Mouse (Mus musculus) lung, postnatal 10 days (tissue): ENCODE results near the gene Olfr571.

Experiments
- DNase-seq: peaks from one replicate; pipeline ENCODE4 v3.0.0; 2021

Olfr571 gene

GRCm38 (mm10) chr7:102917032-102917875 is at the start of gene Olfr571:
Olfr571 (minus strand) TSS chr7:102917536.
- no peak for DNase-seq

DNA sequence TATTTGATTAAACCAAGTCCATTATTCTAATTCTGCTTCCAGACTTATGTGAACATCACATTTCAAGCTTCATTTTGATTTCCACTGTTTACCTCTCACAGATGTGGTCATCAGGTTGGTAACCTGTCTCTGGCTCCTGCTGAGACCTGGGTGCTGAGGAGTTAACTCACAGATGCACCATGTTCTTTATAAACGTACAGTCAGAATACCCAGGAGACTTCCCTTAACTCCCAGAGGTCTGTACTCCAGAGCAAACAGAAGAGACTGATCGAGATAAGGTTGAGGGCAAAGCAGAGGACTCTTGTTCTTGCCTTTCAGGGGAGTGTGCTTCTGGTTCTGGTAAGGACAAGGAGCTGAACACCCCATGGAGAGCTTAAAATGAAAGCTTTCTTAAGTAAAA is 45.0 kb upstream of the Olfr571 start, which contains the start of gene Olfr576:
Gene Olfr576, plus strand, starts transcription at position 301 of the 400 bp plus-strand sequence.
- DNase-seq = no peak

GRCm38 (mm10) chr7:102958593-102958992 is 41.3 kb upstream of the Olfr571 start, which contains the start of gene Olfr575:
Olfr575 (minus strand) TSS chr7:102958775.
- DNase-seq = no peak

DNA sequence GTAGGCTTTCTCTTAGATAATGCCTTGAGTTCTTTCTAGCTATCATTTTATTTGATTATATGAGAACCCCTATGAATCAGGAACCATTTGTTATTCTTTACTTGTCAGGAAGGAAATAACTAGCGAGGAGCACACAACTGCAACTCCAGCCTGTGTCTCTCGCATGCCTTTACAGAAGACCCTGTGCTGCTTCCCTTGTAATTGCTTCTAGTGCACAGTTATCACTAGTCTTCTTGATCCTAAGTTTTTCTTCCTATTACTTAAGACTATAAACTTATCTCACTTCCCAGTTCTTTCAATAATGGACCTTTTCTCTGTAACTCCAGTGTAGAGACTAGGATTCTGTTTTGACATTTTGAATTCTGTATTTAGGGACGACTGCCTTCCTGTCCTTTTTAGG is 40.8 kb upstream of the Olfr571 start:
- no peak for DNase-seq

- DNase-seq = no peak
Observed at GRCm38 (mm10) chr7:102950732-102951131, 33.4 kb upstream of the Olfr571 start.

- DNase-seq = no peak
Observed at GRCm38 (mm10) chr7:102948167-102948566, 30.8 kb upstream of the Olfr571 start, which contains the start of gene Olfr574. Olfr574 (plus strand) TSS chr7:102948467.

DNA sequence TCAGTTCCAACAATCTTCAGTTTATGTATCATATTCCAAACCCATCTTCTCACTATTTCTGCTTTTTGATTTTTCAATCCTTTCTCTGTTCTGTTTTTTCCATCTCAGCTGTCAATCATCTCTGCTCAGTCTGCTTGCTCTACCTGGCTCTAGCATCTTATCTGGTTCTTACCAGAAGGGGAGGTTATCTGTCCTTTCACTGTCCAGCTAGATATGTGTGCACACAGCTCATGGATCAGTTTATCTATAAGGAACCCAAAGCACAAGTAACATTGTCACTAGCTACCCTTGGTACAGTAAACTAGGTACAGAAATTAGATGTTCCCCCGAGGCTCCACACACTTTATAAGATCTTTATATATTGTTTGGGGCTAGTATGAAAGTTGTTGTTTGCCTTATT is 26.1 kb upstream of the Olfr571 start:
- no peak for DNase-seq

DNA sequence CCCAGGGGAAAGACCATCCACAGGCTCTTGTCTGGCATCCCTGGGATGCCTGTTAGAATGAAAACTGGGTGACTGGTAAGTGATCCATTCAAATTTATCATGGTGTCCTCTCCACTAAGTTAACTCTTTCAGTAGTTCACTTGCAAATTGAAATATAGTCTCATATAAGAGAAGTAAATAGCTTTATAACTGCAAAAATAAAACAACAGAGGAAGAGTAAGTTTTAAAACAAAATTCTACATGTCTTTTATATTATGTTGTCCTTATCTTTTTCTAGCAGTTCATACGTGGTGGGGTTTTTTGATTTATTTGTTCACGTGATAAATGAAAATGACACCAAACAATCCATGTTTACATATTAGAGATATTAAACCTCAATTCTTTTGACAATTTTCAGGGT is 25.1 kb upstream of the Olfr571 start, which contains the start of gene Olfr573-ps1:
Gene Olfr573-ps1, minus strand, starts transcription at position 101 of the 400 bp plus-strand sequence.
- DNase-seq = no peak

- no peak for DNase-seq
Observed at GRCm38 (mm10) chr7:102927105-102927504, 9.8 kb upstream of the Olfr571 start.

- no peak for DNase-seq
Observed at GRCm38 (mm10) chr7:102924109-102924508, 6.8 kb upstream of the Olfr571 start, which contains the start of gene Olfr572. Olfr572 (plus strand) TSS chr7:102924409.

DNA sequence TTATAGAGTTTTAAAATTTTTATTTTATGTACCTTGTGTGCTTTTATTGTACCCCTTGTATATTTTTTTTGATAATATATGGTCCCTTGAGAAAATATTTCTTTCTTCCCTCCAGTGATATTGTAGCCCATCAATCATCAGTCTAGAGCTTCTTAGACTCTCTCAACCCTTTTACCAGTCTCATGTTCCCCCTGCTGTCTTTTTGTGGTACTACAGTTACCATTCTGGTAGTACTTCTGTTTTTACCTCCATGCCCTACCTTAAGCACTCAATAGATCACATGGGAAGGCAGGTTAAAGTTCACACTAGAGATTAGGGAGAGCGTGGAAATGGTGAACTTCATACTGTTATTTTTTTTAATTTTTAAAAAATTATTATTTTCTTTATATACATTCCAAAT is 2.3 kb upstream of the Olfr571 start:
- peak; percentile 31 for DNase-seq

DNA sequence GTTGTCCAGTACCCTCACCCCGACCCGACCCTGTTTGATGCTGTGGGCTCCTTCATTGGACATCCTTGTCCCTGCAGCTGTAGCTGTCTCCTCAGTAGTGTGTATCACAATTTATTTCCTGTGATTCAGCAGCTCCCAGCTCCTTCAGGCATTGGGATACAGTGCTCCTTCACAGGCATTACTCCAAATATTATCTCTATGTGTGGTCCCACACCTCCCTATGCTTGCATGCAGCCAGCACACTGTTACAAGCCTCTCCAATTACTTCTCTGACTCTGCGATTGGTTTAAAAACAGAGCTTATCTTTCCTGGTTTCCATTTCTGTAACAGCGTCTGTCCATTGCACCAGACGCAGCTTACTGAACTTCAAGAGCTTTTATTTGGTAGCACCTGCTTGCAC is 931 bp downstream of the Olfr571 start:
- no peak for DNase-seq

DNA sequence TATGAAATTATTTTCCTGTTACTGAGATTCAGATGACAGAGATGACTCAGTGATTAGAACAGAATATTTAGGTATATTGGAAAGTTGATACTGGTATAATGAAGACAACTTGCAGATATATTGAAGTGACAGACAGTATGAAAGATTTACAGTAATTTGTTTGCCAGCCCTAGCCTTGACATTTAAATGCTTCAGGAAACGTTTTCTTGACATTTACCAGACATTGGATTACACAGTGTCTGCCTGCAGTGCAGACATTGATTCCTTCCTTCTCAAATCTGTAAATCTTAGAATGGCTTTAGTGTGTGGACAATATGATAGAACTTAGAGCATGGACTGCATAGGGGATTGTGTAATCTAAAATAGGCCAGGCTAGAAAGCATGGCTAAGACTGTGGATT is 2.1 kb downstream of the Olfr571 start:
- DNase-seq = no peak

DNA sequence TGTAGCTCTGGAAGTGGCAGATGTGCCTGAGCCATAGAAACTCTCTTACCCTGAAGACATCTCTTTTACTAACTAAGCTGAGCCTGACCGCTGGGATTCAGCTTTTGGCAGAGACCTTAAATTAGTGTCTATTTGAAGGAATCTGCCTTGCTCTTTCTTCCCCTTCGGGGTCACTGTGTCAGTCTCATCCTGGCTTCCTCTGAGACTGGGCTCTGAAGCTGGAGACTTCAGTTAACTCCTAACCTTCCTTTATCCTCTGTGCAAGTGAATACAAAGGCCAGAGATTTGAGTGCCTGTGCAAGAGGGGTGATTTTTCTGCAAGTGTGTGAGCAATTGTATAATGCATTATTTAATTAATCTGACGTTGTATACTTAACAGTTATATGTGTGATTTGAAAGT is 26.6 kb downstream of the Olfr571 start, which contains the start of gene Olfr569:
Gene Olfr569, minus strand, starts transcription at position 101 of the 400 bp plus-strand sequence.
- no peak for DNase-seq

- DNase-seq = no peak
Observed at GRCm38 (mm10) chr7:102876822-102877221, 40.5 kb downstream of the Olfr571 start, which contains the start of gene Olfr568. Olfr568 (plus strand) TSS chr7:102877122.

DNA sequence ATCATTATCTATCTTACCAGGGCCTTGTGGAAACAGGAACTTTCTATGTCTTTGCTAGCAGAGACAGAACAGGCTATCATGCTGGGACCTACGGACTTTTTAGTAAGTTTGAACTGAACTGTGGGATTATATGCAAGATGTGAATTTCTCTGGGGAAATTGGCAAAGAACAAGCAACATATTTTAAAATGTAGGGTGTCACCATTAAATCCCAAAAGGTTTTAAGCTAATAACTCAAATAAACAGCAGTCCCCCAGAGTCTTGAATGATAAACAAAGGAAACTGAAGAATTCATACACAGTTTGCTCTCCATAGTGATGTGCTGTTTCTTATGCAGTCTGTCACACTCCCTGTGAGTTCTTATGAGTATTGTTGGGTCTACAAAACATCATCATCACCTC is 58.7 kb downstream of the Olfr571 start, which contains the start of gene Olfr566:
Gene Olfr566, minus strand, starts transcription at position 101 of the 400 bp plus-strand sequence.
- no peak for DNase-seq

DNA sequence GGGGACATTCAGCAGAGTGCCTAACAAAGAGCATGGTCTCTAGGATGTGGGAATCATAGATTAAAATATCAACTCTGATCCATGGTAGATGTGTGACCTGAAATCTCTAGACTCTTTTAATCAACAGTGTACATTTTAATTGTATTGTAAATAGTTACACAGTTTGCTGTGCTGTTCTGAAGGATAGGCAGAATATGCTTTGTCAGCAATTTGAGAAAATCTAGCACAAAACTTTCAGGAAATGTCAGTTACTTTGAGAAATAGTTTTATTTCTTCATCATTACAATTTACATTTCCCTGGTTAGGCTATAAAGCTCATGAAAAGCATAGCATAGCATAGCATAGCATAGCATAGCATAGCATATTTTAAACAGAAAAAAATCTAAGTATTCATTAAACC is 61.5 kb downstream of the Olfr571 start:
- DNase-seq = no peak
